Mouse (Mus musculus): ENCODE measurements around the gene D1Ertd622e. TPM values are rescaled to one million over a fixed set of nuclear protein-coding genes. Genes with fewer than 3 reads are reported as not detected.

D1Ertd622e gene
- polyA plus RNA-seq, 2 experiments = 33.8 to 48.9 TPM

GRCm38 (mm10) chr1:97657786-97658185 lies 4.1 kb downstream of the D1Ertd622e start:
- WGBS (ENCODE audit: insufficient replicate concordance) = 76% methylated on average over 2 of the region's 2 CpGs
- ATAC-seq (ENCODE audit: insufficient read depth) = no peak
- Histone ChIP-seq H3K27ac (no peak overlapping the region), H3K4me3 (ENCODE audit: insufficient read depth in 1 of 2, low read depth in 2 of 2, low read length in 2 of 2) (peak overlapping the region; percentile 38 to 84; a peak in 3 of 4 replicates), H3K4me2 (ENCODE audit: low read depth) (peak overlapping the region; percentile 76), H3K27me3 (ENCODE audit: control insufficient read depth, insufficient read depth, low read length) (no peaks in the 10 kb centered on the region), H3K9ac (replicated peaks) (0 out of 2 replicates have a peak overlapping the region, but pooled peaks have one; percentile 21), H3K9me3 (ENCODE audit: control insufficient read depth, low read length) (no peaks in the 10 kb centered on the region), H3K4me1 (replicated peaks; ENCODE audit: control insufficient read depth in 2 of 2, insufficient read depth in 2 of 2, low read length in 1 of 2) (peaks cover 31 to 32% of the 10 kb centered on the region in 2 experiments), H3K36me3 (replicated peaks; ENCODE audit: control insufficient read depth, insufficient read depth, low read depth) (peaks cover 12% of the 10 kb centered on the region)
- DNase-seq (ENCODE audit: low read depth in 3 of 3, low spot score in 3 of 3) = no peak
- no peak for TF ChIP-seq CTCF (IDR thresholded peaks at IDR 0.05; ENCODE audit: low read depth)
- TF ChIP-seq EP300 (IDR thresholded peaks at IDR 0.05; ENCODE audit: low read depth) = no peak

- Histone ChIP-seq H3K4me2 (ENCODE audit: low read depth) (peak overlapping the region; percentile 76), H3K36me3 (replicated peaks; ENCODE audit: control insufficient read depth, insufficient read depth, low read depth) (peaks cover 18% of the 10 kb centered on the region), H3K27me3 (ENCODE audit: control insufficient read depth, insufficient read depth, low read length) (no peaks in the 10 kb centered on the region), H3K4me3 (ENCODE audit: insufficient read depth in 1 of 2, low read depth in 2 of 2, low read length in 2 of 2) (peak overlapping the region; percentile 4 to 84; a peak in 2 of 4 replicates), H3K9ac (replicated peaks) (peak overlapping the region; percentile 19; the same call in 1 of the 2 replicates), H3K9me3 (ENCODE audit: control insufficient read depth, low read length) (no peaks in the 10 kb centered on the region), H3K27ac (no peak overlapping the region), H3K4me1 (replicated peaks; ENCODE audit: control insufficient read depth in 2 of 2, insufficient read depth in 2 of 2, low read length in 1 of 2) (peaks cover 27 to 28% of the 10 kb centered on the region in 2 experiments)
- DNase-seq (ENCODE audit: low read depth in 3 of 3, low spot score in 3 of 3) = no peak
- no peak for TF ChIP-seq EP300 (IDR thresholded peaks at IDR 0.05; ENCODE audit: low read depth)
- no peak for TF ChIP-seq CTCF (IDR thresholded peaks at IDR 0.05; ENCODE audit: low read depth)
- no peak for ATAC-seq (ENCODE audit: insufficient read depth)
- 49% methylated on average over 2 of the region's 2 CpGs for WGBS (ENCODE audit: insufficient replicate concordance)
Measured at GRCm38 (mm10) chr1:97657201-97657600, 4.7 kb downstream of the D1Ertd622e start.

GRCm38 (mm10) chr1:97654397-97654975 lies 7.4 kb downstream of the D1Ertd622e start:
- no peak for TF ChIP-seq EP300 (IDR thresholded peaks at IDR 0.05; ENCODE audit: low read depth)
- no peak for TF ChIP-seq CTCF (IDR thresholded peaks at IDR 0.05; ENCODE audit: low read depth)
- no peaks in the 10 kb centered on the region for H3K27me3 ChIP-seq (ENCODE audit: control insufficient read depth, insufficient read depth, low read length)
- no peak overlapping the region for H3K9ac ChIP-seq (replicated peaks)
- no peak overlapping the region for H3K4me3 ChIP-seq (ENCODE audit: insufficient read depth in 1 of 2, low read depth in 2 of 2, low read length in 2 of 2)
- H3K36me3 ChIP-seq (replicated peaks; ENCODE audit: control insufficient read depth, insufficient read depth, low read depth) = peaks cover 26% of the 10 kb centered on the region
- no peaks in the 10 kb centered on the region for H3K9me3 ChIP-seq (ENCODE audit: control insufficient read depth, low read length)
- no peak for DNase-seq (ENCODE audit: low read depth in 3 of 3, low spot score in 3 of 3)
- H3K4me2 ChIP-seq (ENCODE audit: low read depth) = no peak overlapping the region
- no peak overlapping the region for H3K27ac ChIP-seq
- H3K4me1 ChIP-seq (replicated peaks; ENCODE audit: control insufficient read depth in 2 of 2, insufficient read depth in 2 of 2, low read length in 1 of 2) = peaks cover 35 to 42% of the 10 kb centered on the region in 2 experiments
- ATAC-seq (ENCODE audit: insufficient read depth) = no peak
- WGBS (ENCODE audit: insufficient replicate concordance) = 88% methylated on average over 6 of the region's 6 CpGs

GRCm38 (mm10) chr1:97650553-97651123 lies 11.2 kb downstream of the D1Ertd622e start:
- H3K4me1 ChIP-seq (replicated peaks; ENCODE audit: control insufficient read depth in 2 of 2, insufficient read depth in 2 of 2, low read length in 1 of 2) = peaks cover 12 to 18% of the 10 kb centered on the region in 2 experiments
- H3K27ac ChIP-seq = peak overlapping the region; percentile 54
- ATAC-seq (ENCODE audit: insufficient read depth) (peak; percentile 60), DNase-seq (ENCODE audit: low read depth in 3 of 3, low spot score in 3 of 3) (no peak)
- no peaks in the 10 kb centered on the region for H3K27me3 ChIP-seq (ENCODE audit: control insufficient read depth, insufficient read depth, low read length)
- peak overlapping the region; percentile 33 for H3K4me2 ChIP-seq (ENCODE audit: low read depth)
- H3K36me3 ChIP-seq (replicated peaks; ENCODE audit: control insufficient read depth, insufficient read depth, low read depth) = peaks cover 50% of the 10 kb centered on the region
- no peak overlapping the region for H3K9ac ChIP-seq (replicated peaks)
- TF ChIP-seq EP300 (IDR thresholded peaks at IDR 0.05; ENCODE audit: low read depth) = no peak
- TF ChIP-seq CTCF (IDR thresholded peaks at IDR 0.05; ENCODE audit: low read depth) = no peak
- WGBS (ENCODE audit: insufficient replicate concordance) = 54% methylated on average over 3 of the region's 3 CpGs
- no peak overlapping the region for H3K4me3 ChIP-seq (ENCODE audit: insufficient read depth in 1 of 2, low read depth in 2 of 2, low read length in 2 of 2)
- H3K9me3 ChIP-seq (ENCODE audit: control insufficient read depth, low read length) = no peaks in the 10 kb centered on the region

- no peaks in the 10 kb centered on the region for H3K27me3 ChIP-seq (ENCODE audit: control insufficient read depth, insufficient read depth, low read length)
- H3K27ac ChIP-seq = peak overlapping the region; percentile 54
- peak overlapping the region; percentile 33 for H3K4me2 ChIP-seq (ENCODE audit: low read depth)
- ATAC-seq (ENCODE audit: insufficient read depth) (peak; percentile 84), DNase-seq (ENCODE audit: low read depth in 3 of 3, low spot score in 3 of 3) (peak in 1 of 3 experiments; percentile 48)
- WGBS (ENCODE audit: insufficient replicate concordance) = 36% methylated on average over 6 of the region's 6 CpGs
- peak overlapping the region; percentile 34 for H3K9ac ChIP-seq (replicated peaks)
- H3K36me3 ChIP-seq (replicated peaks; ENCODE audit: control insufficient read depth, insufficient read depth, low read depth) = peaks cover 55% of the 10 kb centered on the region
- peaks cover 9 to 17% of the 10 kb centered on the region in 2 experiments; a peak in 3 of 4 replicates for H3K4me1 ChIP-seq (replicated peaks; ENCODE audit: control insufficient read depth in 2 of 2, insufficient read depth in 2 of 2, low read length in 1 of 2)
- no peak overlapping the region for H3K4me3 ChIP-seq (ENCODE audit: insufficient read depth in 1 of 2, low read depth in 2 of 2, low read length in 2 of 2)
- TF ChIP-seq EP300 (IDR thresholded peaks at IDR 0.05; ENCODE audit: low read depth) (no peak), CTCF (IDR thresholded peaks at IDR 0.05; ENCODE audit: low read depth) (no peak)
- H3K9me3 ChIP-seq (ENCODE audit: control insufficient read depth, low read length) = no peaks in the 10 kb centered on the region
Measured at GRCm38 (mm10) chr1:97650072-97650471, 11.8 kb downstream of the D1Ertd622e start.

All from liver, embryonic 14.5 days (tissue).